Mouse (Mus musculus) CD4-positive, CD25-positive, alpha-beta regulatory T cell, adult 4 months (primary cell): ENCODE measurements around the gene Plagl2. TPM values are rescaled to one million over a fixed set of nuclear protein-coding genes. Genes with fewer than 3 reads are reported as not detected.
A peak's percentile ranks its signal among the peaks of the same experiment; 100 is the strongest.
"Not testable (repeated sequence)": the region's sequence is repeated elsewhere in the genome, so short reads cannot be mapped to it uniquely, and the experiment has no call there.

Source experiments
- ATAC-seq: one replicate; pipeline ENCODE4 v1.8.0; 2017
- polyA plus RNA-seq, 2 experiments: library from polyadenylated mRNA; unstranded; fragments of 100-300 nt; shearing (Covaris generic); gene quantifications; one replicate each; pipeline ENCODE4 v1.2.1; 2017

Gene Plagl2
- polyA plus RNA-seq, result 10 to 100 TPM; 20.2 to 23.1 TPM

DNA sequence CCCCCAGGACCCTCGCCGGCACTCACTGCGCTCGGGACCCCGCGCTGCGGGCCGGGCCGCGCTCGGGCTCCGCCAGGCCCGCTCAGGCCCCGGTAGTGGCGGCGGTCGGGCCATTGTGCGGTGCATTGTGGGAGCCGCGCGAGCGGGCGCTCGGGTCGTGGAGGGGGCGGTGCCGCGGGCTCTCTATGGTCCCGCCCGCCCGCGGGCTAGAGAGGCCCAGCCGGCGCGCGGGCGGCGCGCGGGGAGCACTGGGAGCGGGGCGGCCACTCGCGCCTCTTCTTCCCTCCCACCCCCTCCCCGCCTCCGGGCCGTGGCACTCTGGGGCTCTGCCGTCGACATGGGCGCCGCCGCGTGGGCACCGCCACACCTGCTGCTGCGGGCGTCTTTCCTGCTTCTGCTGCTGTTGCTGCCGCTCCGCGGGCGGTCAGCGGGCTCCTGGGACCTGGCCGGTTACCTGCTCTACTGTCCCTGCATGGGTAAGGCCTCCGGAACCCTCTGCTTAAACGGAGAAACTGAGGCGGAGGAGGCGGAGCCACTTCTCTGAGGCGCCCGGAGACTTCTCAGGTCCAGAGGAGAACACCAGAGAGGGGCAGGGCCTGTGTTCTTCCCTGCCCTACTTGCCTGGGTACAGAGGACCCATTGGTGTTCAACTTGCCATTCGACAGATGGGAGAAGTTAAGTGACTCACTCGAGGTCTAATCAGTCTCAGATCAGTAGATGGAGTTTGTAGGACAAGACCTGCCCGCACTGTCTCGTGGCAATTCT lies at the start of gene Plagl2, which contains the start of gene Pofut1:
Plagl2 (minus strand) TSS at position 177 of the 765 bp plus-strand sequence.
Pofut1 (plus strand) TSS at position 284 of the 765 bp plus-strand sequence.
- ATAC-seq, result peak; percentile 76

DNA sequence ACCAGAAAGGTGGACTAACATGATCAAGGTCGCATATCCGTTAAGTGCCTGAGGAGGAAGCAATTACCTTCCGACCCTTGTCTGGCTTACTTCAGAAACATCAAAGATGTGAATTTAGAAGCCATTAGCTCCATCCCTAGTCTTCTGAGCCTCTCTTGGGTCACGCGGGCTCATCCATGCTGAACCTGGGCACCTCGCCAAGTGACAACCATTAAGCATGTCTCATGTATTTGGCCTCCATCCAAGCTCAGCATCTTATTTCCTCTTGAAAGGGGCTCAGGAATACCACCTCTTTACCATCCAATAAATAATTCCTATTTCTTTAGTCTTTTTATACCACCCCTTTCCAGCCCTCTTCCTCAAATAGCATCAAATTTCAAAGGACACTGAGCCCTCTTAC lies 46.6 kb upstream of the Plagl2 start:
- no peak for ATAC-seq

DNA sequence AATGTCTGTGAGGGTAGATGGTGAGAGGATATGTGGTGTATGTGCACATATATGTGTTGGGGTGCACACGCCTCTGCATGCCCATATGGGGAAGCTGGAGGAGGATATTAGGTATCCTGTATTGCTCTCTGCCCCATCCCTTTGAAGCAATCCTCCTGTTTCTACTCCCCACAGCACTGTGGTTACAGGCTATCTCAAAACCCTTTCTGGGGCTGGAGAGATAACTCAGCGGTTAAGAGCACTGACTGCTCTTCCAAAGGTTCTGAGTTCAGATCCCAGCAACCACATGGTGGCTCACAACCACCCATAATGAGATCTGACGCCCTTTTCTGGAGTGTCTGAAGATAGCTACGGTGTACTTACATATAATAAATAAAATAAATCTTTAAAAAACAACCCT lies 45.3 kb upstream of the Plagl2 start:
- no peak for ATAC-seq

DNA sequence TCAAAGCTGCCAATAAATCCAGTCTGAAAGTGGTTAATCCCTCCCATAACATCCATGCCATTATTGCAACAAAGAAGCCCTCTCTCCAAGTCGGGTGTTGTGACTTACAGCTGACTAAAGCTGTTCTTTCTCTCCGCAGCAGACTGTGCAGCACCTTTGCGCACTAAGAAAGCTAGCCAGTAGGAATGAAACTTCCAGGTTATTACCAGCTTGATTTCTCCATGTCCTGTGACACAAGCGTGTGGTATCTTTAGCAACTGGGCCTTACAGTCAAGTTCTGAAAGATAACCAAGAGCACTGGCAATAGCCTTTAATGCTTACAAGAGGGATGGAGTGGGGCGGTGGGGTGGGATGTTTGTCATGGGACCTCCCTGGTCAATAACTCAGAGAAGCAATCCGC lies 42.7 kb upstream of the Plagl2 start:
- no peak for ATAC-seq

DNA sequence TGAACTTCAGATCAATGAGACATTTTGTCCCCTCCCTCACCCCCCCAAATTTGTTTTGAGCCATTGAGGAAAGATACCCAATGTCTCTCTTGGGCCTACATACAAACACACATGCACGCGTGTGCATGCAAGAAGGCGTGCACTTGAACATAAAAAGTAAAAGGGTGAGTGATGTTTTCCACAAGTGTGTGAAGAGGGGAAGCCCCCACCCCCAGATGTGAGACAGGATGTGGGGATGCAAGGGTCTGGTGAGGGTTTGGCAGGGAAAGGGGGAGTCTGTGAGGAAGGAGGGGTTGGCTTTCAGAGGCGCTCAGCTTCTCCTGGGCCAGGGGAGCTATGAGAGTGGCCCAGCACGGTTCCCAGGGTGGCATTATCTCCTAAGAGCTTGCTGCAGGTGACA lies 37.1 kb upstream of the Plagl2 start:
- peak; percentile 92 for ATAC-seq

DNA sequence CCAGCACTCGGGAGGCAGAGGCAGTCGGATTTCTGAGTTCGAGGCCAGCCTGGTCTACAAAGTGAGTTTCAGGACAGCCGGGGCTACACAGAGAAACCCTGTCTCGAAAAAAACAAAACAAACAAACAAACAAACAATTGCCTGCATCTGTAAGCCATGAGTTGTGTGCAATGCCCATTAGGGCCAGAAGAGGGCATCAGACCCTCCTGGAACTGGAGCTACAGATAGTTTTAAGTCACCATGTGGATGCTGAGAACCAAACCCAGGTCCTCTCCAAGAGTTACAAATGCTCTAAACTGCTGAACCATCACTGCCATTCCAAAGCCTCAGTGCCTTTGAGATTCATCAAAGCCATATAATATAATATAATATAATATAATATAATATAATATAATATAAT lies 35.6 kb upstream of the Plagl2 start:
- not testable (repeated sequence) for ATAC-seq

DNA sequence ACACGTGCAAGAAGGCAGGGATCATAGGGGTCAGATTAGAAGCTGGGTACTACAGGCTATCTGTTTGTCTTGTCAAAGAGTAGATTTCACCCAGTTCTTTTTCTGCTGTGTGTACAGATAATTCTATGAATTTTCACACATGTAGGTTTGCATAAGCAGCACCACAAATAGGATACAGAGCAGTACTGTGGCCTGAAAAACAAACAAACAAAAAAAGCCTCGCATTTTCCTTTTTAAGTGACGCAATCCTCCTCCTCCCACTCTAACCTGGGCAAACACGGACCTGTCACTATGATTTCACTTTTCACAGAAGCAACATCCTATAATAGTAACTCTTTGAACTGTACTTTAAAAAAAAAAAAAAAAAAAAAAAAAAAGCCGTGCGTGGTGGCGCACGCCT lies 35.2 kb upstream of the Plagl2 start:
- peak; percentile 24 for ATAC-seq

DNA sequence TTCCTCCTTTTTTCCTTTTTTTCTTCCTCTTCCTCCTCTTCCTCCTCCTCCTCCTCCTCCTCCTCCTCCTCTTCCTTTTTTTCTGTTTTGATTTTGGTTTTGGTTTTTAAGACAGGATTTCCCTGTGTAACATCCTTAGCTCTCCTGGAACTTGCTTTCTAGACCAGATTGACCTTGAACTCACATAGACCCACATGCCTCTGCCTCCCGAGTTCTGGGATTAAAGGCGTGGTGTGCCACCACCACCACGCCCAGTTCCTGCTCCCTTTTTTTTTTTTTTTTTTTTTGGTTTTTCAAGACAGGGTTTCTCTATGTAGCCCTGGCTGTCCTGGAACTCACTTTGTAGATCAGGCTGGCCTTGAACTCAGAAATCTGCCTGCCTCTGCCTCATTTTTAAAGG lies 34.4 kb upstream of the Plagl2 start:
- not testable (repeated sequence) for ATAC-seq

DNA sequence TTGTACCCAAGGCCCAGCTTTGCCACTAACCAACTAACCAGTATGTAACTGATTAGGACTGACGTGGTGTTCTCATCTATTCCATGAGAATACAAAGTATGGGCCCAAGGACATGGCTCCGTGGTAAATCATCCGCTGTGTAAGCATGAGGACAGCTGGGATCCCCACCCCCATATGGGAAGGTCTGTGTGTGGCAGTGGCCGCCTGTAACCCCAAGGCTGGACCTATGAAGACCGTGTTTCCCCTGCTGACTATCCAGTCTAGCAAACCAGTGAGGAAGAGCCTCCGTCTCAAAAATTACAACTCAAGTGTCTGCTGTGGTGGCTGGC lies 33.7 kb upstream of the Plagl2 start:
- ATAC-seq, result no peak

DNA sequence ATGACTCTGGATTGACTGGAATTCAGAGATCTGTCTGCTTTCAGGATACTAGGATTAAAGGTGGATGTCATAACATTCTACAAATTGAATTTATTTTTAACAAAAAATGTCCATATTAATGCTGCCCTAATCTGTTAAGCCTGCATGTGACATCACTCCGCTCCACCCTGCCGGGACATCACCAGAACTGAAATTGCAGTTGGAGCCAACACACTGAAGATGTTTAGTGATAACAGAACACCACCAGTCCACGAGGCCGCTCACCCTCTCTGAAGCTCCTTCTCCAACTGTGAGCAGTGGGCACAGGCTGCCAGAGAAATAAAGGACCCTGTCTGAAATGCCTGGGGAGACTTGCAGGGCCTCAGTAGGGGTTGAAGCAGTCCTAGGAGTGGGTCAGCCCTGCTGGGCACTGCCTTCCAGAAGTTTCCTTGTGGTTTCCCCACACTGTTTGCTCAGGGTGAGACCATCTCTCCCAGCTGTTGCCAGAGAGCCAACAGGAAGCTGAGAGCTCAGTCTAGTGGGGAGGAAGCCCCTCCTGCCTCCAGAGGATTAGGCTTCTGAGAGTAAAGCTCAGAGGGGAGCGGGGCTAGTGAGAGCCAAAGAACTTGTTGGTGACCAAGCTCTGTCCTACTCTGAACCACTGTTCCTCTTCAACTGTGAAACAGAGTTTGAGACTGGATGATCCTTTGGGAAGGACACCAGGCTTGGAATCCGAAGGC lies 33.1 kb upstream of the Plagl2 start:
- not testable (repeated sequence) for ATAC-seq

DNA sequence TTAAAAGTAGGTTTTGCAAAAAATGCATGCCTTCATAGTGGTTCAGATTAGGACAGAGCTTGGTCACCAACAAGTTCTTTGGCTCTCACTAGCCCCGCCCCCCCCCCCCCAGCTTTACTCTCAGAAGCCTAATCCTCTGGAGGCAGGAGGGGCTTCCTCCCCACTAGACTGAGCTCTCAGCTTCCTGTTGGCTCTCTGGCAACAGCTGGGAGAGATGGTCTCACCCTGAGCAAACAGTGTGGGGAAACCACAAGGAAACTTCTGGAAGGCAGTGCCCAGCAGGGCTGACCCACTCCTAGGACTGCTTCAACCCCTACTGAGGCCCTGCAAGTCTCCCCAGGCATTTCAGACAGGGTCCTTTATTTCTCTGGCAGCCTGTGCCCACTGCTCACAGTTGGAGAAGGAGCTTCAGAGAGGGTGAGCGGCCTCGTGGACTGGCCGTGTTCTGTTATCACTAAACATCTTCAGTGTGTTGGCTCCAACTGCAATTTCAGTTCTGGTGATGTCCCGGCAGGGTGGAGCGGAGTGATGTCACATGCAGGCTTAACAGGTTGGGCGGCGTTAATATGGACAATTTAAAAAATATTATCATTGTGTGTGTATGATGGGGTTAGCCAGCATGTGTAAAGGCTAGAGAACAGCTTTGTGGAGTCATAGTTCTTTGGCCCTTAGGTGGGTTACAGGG lies 29.1 kb upstream of the Plagl2 start:
- ATAC-seq, result not testable (repeated sequence)

DNA sequence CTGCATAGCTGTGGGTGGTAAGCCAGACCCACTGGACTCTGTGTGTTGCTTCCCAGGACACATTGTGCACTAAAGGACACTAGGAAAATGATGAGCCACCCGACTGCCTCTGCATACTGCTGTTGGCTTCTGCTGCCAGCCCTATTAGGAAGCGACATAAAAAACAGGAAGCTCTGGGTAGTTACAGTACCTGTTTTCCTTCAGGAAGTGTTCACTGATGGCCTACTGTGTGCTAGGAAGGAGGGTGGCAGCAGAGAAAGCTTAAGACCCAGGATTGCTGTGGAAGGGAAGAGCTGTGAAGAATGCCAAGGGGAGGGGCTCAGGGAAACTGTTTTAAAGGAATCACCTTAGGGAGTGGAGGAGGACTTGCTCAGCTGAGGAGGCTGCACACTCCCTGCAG lies 26.1 kb upstream of the Plagl2 start:
- no peak for ATAC-seq

DNA sequence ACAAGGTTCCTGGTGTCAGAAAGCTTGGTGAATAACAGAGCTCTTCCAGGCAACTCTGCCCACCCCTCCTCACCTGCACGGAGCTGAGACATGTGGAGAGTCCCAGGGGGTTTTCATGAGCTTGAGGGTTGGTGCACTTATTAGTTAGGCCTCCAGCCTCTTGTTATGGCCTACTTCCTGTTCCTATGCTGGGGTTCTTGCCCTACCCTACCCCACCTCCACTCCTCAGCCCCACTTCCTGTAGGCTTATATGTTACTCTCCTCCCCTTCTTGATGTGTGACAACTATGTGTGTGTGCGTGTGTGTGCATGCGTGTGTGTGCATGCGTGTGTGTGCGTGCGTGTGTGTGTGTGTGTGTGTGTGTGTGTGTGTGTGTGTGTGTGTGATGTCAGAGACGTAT lies 21.8 kb upstream of the Plagl2 start:
- ATAC-seq, result peak; percentile 96

DNA sequence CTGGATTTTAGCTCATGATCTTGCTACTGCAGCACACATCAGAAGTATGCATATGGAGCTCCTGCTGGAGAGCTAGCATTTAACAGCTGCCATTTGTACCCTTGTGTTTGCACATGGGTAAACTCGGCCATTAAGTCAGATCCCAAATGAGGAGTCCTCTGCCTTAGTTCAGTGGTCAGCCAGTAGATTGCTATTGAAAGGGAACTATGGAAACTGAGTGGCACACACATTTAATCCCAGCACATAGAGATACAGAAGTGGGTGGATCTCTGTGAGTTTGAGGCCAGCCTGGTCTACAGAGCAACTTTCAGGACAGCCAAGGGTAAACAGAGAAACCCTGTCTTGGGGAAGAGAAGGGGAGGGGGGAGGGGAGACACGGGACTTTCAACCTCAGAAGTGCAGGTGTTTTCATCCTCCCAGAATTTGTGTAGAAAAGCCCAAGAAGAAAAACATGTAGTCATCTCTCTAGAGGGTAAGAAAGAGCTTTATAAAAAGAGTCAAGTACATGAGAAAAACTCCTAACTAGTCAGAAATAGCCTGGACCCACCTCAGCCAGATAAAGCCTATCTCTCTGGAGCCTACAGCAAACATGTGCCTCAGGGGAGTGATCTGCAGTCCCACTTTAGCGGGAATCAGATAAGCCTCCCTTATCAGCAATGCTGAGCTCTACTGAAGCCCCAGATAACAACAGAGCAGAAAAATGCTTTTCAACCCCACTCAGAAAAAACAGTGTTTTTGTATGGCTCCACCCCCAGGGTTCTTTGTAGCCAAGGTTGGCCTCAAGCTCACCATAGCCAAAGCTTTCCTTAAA lies 18.8 kb upstream of the Plagl2 start:
- no peak for ATAC-seq

DNA sequence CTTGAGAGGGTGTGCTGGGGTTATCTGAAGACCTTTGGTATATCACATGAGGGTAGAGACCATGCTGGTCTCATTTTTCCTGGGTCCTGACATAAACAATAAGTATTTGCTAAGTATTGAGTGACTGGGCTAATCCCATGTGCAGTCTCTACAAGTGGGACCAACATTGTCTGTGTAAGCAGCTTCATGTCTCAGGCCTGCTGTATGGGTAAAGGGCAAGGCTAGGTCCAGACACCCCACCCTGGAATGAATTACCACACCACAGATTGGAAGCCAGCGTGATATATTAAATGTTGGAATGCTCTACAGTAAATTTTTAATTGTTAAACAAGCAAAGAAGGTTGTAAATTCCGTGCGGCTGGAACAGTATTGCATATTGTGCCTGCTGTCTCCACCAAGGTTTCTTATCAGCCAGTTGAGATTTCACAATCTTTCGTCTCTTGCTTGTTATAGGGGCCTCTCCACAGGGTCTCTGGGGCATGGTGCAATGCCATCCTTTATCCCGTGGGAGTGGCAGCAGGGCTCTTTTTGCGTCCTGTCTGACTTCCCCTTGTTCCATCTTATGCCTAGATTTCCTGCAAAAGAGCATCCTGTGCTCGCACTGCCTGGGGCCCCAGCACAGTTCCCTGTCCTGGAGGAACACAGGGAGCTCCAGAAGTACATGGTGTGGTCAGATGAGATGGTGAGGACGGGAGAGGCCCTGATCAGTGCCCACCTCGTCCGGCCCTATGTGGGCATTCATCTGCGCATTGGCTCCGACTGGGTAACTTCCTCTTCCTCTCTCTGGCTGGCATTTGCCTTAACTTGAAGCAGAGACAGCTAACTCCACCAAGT lies 18.0 kb upstream of the Plagl2 start:
- ATAC-seq, result no peak

DNA sequence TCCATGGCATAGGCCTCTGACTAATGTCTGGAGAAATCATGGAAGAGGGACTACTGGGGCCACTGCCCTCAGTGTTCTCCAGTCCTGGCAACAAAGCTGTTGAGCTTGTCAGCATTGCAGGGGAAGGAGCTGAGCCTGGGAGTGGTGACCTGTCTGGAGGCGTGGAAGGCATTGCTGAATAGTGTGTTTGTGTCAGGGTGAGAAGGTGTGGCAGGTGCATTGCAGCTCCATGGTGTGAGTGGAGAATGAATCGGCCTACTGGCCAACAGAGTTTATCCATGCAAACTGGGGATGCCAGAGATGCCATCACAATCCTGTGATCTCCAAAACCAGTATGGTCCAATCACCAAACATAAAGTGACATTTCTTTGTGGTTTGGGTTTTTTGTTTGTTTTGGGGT lies 15.4 kb upstream of the Plagl2 start:
- no peak for ATAC-seq

DNA sequence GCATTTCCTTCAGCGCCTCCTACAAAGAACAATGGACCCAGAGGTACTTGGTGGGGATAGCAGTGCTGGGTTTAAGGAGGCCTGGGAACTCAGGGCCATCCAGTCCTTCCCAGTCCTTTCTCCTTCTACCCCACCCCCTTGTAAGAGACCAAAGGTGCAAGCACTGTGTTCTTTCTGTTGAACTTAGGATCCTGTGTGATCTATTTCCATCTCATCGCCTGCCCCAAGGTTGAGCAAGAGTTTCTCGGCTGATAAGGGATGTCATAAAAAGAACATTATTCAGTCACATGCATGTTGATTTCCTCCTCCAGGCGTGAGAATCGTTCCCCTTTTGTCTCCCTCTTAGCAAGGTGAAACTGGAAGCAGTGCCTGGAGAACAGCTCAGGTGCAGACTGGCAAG lies 8.5 kb upstream of the Plagl2 start:
- ATAC-seq, result no peak

DNA sequence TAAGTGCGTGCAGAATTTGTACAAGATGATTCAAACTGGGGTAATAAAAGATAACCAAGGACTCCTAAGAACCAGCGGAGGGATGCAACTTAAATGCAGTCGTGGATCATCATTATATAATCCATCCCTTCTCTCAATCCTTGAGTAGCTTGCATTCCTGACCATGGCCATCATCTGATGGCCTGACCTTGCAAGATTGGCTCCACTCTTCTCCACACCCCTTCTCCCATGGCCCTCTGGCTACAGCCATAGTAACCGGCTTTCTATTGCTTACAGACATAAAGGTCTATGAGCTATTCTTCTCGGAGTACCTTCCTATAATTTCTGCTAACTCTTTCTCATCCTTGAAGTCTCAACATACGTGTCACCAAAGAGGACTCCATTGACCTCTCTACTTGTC lies 930 bp upstream of the Plagl2 start:
- no peak for ATAC-seq

DNA sequence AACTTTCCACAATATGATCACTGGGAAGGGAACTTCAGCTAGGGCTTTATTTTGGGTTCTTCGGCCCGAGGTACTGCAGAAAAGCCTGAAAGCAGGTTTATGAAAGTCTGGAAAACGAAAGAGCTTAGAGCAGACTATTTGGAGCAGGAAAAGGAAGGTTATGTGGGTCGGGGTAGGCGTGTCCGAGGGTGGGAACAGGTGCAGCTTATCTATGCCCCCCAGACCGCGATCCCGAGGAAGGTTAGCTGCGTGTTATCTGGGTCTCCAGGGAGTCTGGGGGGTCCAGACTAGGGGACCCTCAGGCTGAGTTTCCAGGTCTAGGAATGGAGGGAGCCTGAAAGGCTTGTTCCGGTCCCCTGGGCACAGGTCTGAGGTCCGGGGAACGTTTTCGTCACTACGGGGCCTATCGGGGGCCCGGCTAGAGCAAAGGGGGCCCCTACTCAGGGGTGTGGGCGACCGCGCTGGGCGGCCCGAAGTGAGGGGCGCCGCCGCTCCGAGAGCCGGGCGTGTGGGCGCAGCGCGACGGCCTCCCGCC lies 458 bp downstream of the Plagl2 start:
- ATAC-seq, result peak; percentile 16

DNA sequence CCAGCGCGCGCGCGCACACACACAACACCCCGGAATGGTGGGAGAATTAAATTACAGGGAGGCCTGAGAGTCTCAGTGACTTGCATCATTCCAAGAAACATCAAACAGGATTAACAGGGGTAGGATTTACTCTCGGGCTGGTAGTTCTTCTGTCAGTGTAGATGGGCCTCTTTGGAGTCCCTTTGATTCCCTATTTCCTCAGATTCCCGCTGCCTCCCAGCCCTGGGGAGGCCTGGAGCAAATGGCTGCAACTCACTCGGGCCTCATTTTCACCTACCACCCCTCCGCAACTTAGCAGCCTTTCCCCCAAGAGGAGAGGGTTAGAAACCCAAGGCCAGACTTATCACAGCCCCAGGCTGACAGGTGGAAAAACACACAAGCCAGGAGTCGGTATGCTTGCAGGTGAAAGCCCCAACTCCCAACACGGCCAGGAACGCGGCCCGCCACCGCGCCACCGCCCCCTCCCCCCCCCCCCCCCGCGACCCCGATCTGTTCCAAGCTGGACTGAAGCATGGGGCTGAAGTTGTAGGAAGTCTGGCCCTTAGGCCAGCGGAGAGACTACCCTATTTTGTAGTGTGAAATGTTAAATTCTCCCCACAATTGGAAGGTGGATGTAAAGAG lies 1.3 kb downstream of the Plagl2 start:
- no peak for ATAC-seq
